Mouse (Mus musculus) liver, embryonic 13.5 days (tissue): ENCODE measurements around the gene Styk1. TPM values are rescaled to one million over a fixed set of nuclear protein-coding genes. Genes with fewer than 3 reads are reported as not detected.

Experiments
- ATAC-seq: fragments of 200-750 bp; cut with Nextera tagmentation; 2 replicates; pipeline ENCODE4 v1.8.0; 2017; ENCODE audit warnings: low read depth, mild to moderate bottlenecking, moderate number of reproducible peaks, moderate library complexity
- DNase-seq: peaks from one replicate; pipeline ENCODE4 v3.0.0; 2022
- H3K27ac ChIP-seq: fragments of 300-500 bp; sonication (generic); 2 replicates; pipeline ENCODE4 v1.5.1; 2015; ENCODE audit warnings: moderate library complexity, mild to moderate bottlenecking, inconsistent platforms
- H3K27me3 ChIP-seq: fragments of 300-500 bp; sonication (generic); 2 replicates; pipeline ENCODE4 v1.6.1; 2015; ENCODE audit warnings: mild to moderate bottlenecking, inconsistent platforms
- H3K36me3 ChIP-seq: fragments of 300-500 bp; sonication (generic); 2 replicates; pipeline ENCODE4 v1.6.1; 2015; ENCODE audit warnings: mild to moderate bottlenecking, inconsistent platforms
- H3K4me1 ChIP-seq: fragments of 300-500 bp; sonication (generic); replicated peaks from 2 replicates; pipeline ENCODE4 v1.6.1; 2015; ENCODE audit warnings: inconsistent platforms
- H3K4me2 ChIP-seq: fragments of 300-500 bp; sonication (generic); 2 replicates; pipeline ENCODE4 v1.6.1; 2015; ENCODE audit warnings: inconsistent platforms, mild to moderate bottlenecking, moderate library complexity
- H3K4me3 ChIP-seq: fragments of 300-500 bp; sonication (generic); replicated peaks from 2 replicates; pipeline ENCODE4 v1.5.1; 2015; ENCODE audit warnings: mild to moderate bottlenecking, inconsistent platforms
- H3K9ac ChIP-seq: fragments of 300-500 bp; sonication (generic); 2 replicates; pipeline ENCODE4 v1.6.1; 2015; ENCODE audit warnings: mild to moderate bottlenecking, inconsistent platforms
- H3K9me3 ChIP-seq: fragments of 300-500 bp; sonication (generic); replicated peaks from 2 replicates; pipeline ENCODE4 v1.6.1; 2016; ENCODE audit warnings: inconsistent platforms
- WGBS: fragments of 180-500 bp; shearing (Covaris S2); methylation state at CpG from one replicate; pipeline ENCODE4 v1.1.7; 2015; ENCODE audit not compliant: insufficient replicate concordance; 5-methylcytosine and 5-hydroxymethylcytosine counted together
- polyA plus RNA-seq: library from polyadenylated mRNA; unstranded; fragments of >200 nt; fragmentation: Nextera tagmentation; extraction: Ambion mirVana; gene quantifications from 2 replicates; pipeline ENCODE4 v1.2.1, GENCODE M21; 2015

Gene Styk1
- polyA plus RNA-seq, 1 experiment from 2014 or later, result 0.44 TPM

GRCm38 (mm10) chr6:131321854-131322639 is 31.4 kb downstream of the Styk1 start:
- WGBS, result 36% methylated on average over 3 of the region's 3 CpGs
- Histone ChIP-seq H3K4me2 (no peak overlapping the region), H3K36me3 (no peaks in the 10 kb centered on the region), H3K27ac (no peak overlapping the region), H3K4me3 (no peak overlapping the region), H3K27me3 (no peaks in the 10 kb centered on the region), H3K4me1 (no peaks in the 10 kb centered on the region), H3K9me3 (no peaks in the 10 kb centered on the region), H3K9ac (no peak overlapping the region)
- DNase-seq, result no peak
- no peak for ATAC-seq

DNA sequence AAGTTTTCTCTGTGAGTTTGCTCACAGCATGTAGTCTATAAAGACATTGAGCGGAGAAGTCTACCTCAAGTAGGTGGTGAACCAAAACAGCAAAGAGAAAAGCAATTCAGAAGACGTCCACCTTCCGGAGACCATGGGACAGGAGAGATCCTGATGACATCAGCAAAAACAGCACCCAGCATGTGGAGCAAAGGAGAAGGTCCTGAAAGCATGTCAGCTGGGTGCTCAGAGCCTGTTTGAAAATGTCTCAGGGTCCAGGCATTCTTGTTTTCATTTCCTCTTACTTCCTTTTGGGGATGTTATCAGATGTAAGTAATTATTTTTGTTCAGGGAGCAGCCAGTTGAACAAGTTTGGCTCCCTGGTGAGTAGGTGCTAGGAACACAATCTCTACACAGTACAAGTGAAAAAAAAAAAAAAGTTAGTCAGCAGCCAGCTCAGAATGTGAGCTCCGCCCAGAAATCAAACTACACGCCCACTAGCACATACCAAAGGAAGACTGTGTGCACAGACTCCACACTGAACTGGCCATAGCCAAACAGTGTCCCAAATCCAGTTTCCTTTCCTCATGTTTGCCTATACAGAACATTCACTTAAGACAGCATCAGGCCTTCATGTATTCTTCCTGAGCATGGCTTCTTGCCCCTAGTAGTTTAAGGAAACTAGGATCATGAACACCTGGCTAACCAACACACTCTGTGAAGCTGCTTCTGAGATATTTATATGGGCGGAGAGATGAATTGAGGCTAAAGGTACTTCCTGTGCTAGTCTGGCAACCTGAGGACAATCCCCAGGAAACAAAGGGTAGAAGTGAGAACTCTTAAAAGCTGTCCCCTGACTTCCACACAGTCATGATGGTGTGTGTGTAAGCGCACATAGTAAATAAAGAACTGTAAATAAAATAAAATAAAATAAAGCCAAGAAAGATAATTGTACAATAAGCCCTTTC is 37.0 kb downstream of the Styk1 start:
- WGBS, result 54% methylated on average over 7 of the region's 7 CpGs
- DNase-seq (no peak), ATAC-seq (peak; percentile 36; the same call in 1 of the 2 replicates)
- no peak overlapping the region for H3K4me3 ChIP-seq
- H3K27ac ChIP-seq, result no peak overlapping the region
- H3K9ac ChIP-seq, result no peak overlapping the region
- H3K4me2 ChIP-seq, result no peak overlapping the region
- H3K27me3 ChIP-seq, result no peaks in the 10 kb centered on the region
- no peaks in the 10 kb centered on the region for H3K36me3 ChIP-seq
- no peaks in the 10 kb centered on the region for H3K4me1 ChIP-seq
- no peaks in the 10 kb centered on the region for H3K9me3 ChIP-seq

DNA sequence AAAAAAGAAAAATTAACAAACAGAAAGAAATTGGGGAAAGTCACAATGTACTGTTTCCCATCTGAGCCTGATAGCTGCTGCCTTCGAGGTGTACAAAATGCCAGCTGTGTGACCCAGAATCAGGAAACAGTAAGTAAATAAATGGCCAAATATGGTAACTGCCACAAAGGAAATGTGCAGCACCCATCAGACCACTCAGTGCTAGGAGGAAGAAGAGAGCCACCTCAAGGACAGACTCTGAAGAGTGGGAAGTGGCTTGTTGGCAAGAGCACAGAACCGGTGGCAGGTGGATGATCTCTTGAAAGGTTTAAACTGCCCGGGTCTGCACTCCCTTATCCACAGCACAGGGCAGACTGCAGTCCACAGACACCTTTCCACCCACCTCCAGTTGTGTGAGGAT is 45.4 kb downstream of the Styk1 start:
- H3K4me2 ChIP-seq, result no peak overlapping the region
- 27% methylated on average over 3 of the region's 3 CpGs for WGBS
- ATAC-seq (no peak), DNase-seq (no peak)
- no peak overlapping the region for H3K4me3 ChIP-seq
- no peaks in the 10 kb centered on the region for H3K27me3 ChIP-seq
- no peaks in the 10 kb centered on the region for H3K4me1 ChIP-seq
- H3K27ac ChIP-seq, result no peak overlapping the region
- no peaks in the 10 kb centered on the region for H3K36me3 ChIP-seq
- H3K9me3 ChIP-seq, result no peaks in the 10 kb centered on the region
- no peak overlapping the region for H3K9ac ChIP-seq

DNA sequence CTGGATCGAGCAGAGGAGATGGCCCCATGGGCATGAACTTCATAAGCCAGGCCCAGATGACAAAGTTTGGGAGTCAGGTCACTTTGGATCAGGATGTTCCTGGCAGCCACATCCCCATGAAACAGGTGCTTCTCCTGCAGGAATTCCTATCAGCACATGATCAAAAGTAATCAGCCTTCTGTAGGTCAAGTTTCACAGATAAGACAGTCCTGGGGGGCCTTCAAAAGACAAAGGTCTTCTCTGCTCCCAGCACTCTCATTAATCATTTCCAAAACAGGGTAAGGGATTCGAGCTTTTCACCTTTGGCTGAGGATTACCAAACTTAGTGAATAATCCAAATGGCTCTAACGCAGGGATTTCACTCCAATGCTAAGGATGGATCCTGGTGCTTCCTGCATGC is 48.6 kb downstream of the Styk1 start:
- Histone ChIP-seq H3K9me3 (no peaks in the 10 kb centered on the region), H3K9ac (no peak overlapping the region), H3K4me3 (no peak overlapping the region), H3K36me3 (no peaks in the 10 kb centered on the region), H3K4me1 (no peaks in the 10 kb centered on the region), H3K27me3 (0 out of 2 replicates have a peak, but pooled peaks cover 2% of the 10 kb centered on the region), H3K4me2 (no peak overlapping the region), H3K27ac (no peak overlapping the region)
- ATAC-seq (peak; percentile 58), DNase-seq (no peak)
- 45% methylated on average over 3 of the region's 3 CpGs for WGBS

DNA sequence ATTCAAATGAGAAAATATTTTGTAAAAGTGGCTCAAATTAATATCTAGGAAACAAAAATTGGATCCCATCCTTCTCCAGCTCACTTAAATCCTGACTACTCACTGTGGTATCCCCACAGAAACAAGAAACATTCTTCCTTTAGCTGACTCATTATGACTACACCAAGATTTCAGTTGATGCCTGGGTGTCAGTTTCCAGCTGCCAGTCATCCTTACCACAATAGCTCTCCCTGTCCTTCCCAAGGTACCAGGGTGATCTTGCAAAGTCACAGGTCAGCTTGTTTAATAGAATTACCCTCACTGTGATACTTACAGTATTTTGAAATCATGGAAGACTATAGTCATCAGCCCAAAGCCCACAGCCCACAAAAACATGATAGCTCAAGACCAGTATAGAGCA is 54.9 kb downstream of the Styk1 start:
- Histone ChIP-seq H3K4me3 (no peak overlapping the region), H3K4me2 (no peak overlapping the region), H3K36me3 (no peaks in the 10 kb centered on the region), H3K9me3 (no peaks in the 10 kb centered on the region), H3K27me3 (0 out of 2 replicates have a peak, but pooled peaks cover 2% of the 10 kb centered on the region), H3K9ac (no peak overlapping the region), H3K27ac (no peak overlapping the region), H3K4me1 (peaks cover 3% of the 10 kb centered on the region; the same call in 1 of the 2 replicates)
- ATAC-seq (no peak), DNase-seq (no peak)

DNA sequence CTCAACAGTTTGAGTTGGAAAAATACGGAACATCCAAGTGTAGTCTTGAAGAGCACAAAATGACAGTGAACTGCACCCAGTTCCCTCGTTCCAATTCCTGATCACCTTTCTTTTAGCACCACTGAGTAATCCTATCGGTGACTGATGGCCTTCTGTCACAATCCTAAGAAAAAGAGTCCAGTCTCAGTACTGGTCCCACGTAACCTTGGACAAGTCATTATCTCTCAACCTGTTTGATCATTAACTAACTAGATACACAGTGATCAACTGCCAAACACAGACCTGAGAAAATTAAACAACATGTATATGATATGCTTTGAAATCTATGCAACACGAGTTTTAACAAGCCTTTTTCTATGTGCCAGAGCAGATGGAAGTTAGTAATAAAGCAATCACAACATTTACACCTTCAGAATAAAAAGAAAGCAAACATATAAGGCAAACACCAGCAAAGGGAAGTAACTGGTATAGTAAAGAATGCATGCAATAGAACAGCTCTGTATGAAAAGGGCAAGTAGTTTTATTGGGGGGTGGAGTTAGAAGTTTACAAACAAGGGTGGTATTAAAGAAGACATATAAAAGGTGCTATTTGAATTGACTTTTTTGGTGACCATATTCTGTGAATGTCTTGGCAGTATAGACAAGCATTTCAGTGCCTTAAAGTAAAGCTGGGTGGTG is 58.8 kb downstream of the Styk1 start:
- Histone ChIP-seq H3K4me1 (peaks cover 27% of the 10 kb centered on the region), H3K4me3 (no peak overlapping the region), H3K36me3 (no peaks in the 10 kb centered on the region), H3K9ac (no peak overlapping the region), H3K27ac (no peak overlapping the region), H3K27me3 (no peaks in the 10 kb centered on the region), H3K4me2 (no peak overlapping the region), H3K9me3 (no peaks in the 10 kb centered on the region)
- no peak for ATAC-seq
- 70% methylated on average over 5 of the region's 5 CpGs for WGBS
- no peak for DNase-seq

DNA sequence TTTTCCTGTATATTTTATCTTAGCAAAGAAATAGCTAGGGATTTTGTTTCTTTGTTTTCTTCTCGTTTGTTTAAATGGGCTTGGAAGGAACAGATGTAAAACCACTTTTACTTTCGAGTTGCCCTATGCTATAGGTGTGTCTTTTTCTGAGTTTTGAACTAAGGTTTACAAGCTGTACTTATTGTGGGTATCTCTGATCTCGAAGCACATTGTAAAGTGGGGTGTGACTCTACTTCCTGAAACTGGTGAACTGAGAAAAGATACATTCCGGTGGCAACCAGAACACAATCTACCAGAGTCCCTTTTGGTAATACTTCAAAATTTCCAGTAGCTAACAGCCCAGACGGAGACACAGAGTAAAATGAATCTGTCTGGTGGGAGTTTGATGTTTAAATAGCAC is 59.5 kb downstream of the Styk1 start:
- ATAC-seq (no peak), DNase-seq (no peak)
- H3K36me3 ChIP-seq, result no peaks in the 10 kb centered on the region
- H3K4me2 ChIP-seq, result no peak overlapping the region
- no peak overlapping the region; the same call in 1 of the 2 replicates for H3K27ac ChIP-seq
- no peaks in the 10 kb centered on the region for H3K9me3 ChIP-seq
- no peak overlapping the region for H3K4me3 ChIP-seq
- WGBS, result 70% methylated on average over 5 of the region's 5 CpGs
- H3K27me3 ChIP-seq, result no peaks in the 10 kb centered on the region
- no peak overlapping the region for H3K9ac ChIP-seq
- peaks cover 28% of the 10 kb centered on the region for H3K4me1 ChIP-seq

DNA sequence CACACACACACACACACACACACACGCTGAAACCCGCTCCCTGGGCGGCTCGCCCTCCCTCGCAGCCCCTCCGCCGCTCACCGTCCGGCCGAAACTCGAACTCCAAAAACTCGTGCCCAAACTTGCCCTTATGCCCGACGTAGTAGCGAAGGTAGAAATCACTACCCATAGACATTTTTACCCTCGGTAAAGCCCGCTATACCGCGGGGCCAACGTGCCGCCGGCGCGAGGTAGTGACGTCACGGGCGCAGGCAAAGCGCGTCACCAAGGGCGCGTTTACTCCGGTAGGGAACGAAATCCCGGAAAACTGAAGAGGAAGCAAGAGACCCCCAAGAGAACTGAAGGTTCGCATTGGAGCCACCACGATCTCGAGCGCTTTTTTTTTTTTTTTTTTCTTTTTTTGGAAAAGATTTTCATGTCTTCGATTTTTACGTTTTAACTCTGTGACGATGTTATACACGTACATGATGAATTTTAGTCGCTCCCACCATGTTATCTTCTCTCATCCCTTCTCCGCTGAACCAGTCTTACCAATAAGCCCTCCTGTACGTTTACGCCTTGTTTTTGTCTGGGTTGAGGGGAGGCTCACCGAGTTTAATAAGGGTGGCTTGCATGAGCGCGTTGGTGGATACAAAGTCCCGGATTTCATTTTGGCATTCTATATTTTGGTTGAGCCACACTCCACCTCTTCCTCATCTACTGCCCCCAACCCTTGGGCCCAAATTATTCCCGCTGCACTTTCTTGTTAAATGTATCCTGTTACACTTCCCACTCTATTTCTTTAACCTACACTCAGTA is 60.2 kb downstream of the Styk1 start, which contains the start of gene Magohb:
Gene Magohb (minus strand): TSS at position 254 of the 798 bp plus-strand sequence.
- Histone ChIP-seq H3K4me2 (peak within 1 kb of the TSS; percentile 77), H3K4me3 (peak within 1 kb of the TSS; percentile 78), H3K9ac (peak within 1 kb of the TSS; percentile 73), H3K27ac (peak within 1 kb of the TSS; percentile 35), H3K27me3 (no peaks in the 10 kb centered on the region), H3K4me1 (peaks cover 28% of the 10 kb centered on the region), H3K9me3 (no peaks in the 10 kb centered on the region), H3K36me3 (peaks cover 1% of the 10 kb centered on the region; the same call in 1 of the 2 replicates)
- peak; percentile 71 for DNase-seq
- peak; percentile 83 for ATAC-seq
- 3% methylated on average over 51 of the region's 51 CpGs for WGBS

- Histone ChIP-seq H3K4me1 (peaks cover 28% of the 10 kb centered on the region), H3K27me3 (no peaks in the 10 kb centered on the region), H3K36me3 (peaks cover 7% of the 10 kb centered on the region; the same call in 1 of the 2 replicates), H3K9ac (peak overlapping the region; percentile 73), H3K9me3 (no peaks in the 10 kb centered on the region), H3K4me3 (peak overlapping the region; percentile 78), H3K27ac (no peak overlapping the region; the same call in 1 of the 2 replicates), H3K4me2 (peak overlapping the region; percentile 77)
- ATAC-seq (peak; percentile 49; the same call in 1 of the 2 replicates), DNase-seq (no peak)
- 23% methylated on average over 10 of the region's 10 CpGs for WGBS
Measured at GRCm38 (mm10) chr6:131292276-131292990, 61.0 kb downstream of the Styk1 start.

GRCm38 (mm10) chr6:131290430-131290829 is 63.0 kb downstream of the Styk1 start:
- peaks cover 28% of the 10 kb centered on the region for H3K4me1 ChIP-seq
- no peak for ATAC-seq
- no peak overlapping the region for H3K9ac ChIP-seq
- H3K27me3 ChIP-seq, result no peaks in the 10 kb centered on the region
- H3K9me3 ChIP-seq, result no peaks in the 10 kb centered on the region
- peaks cover 7% of the 10 kb centered on the region for H3K36me3 ChIP-seq
- 5% methylated on average over 2 of the region's 2 CpGs for WGBS
- no peak overlapping the region for H3K27ac ChIP-seq
- no peak for DNase-seq
- H3K4me3 ChIP-seq, result no peak overlapping the region
- no peak overlapping the region for H3K4me2 ChIP-seq
